Mouse (Mus musculus): ENCODE results near the gene Kctd6.
"Not testable (repeated sequence)": the region's sequence is repeated elsewhere in the genome, so short reads cannot be mapped to it uniquely, and the experiment has no call there.

Kctd6 gene

DNA sequence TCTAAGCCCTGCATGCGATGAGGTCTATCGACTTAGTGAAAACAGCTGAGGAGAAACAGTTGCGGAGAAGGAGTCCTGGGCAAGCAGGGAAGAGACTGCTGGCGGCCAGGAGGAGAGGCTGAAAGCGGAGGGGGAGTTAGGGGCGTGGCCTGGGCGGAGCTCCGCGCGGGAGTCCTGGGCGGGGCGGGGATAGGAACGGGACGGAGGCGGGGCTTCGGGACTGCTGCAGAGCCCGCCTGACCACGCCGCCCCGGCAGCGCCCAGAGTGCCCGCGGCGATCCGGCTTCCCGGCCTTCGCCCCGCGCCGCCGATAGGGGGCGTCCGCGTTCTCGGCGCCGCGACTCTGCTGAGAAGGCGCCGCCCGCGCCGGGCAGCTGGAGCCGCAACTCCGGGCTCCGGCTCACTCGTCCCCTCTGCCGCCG is at the start of gene Kctd6:
Kctd6 (plus strand) TSS at position 338 of the 422 bp plus-strand sequence.
- DNase-seq (ENCODE audit: low spot score), result peak; percentile 95

DNA sequence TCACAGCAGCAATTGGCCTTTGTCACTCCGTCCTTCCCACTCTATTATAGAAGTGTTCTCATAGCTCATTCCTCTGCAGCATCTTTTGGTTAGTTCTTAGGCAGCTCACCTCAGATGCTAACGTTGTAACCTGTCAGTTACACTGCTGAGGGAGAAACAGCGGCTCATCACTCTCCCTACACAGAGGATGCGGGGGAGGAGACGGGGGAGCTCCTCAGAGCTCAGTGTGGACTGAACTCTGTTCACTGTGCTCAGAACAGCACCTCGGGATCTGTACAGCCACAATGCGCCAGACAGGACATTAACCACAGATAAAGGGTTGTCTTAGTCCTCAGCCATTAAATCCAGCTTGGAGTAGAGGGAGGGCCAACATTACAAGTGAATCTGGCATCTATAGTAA is 49.5 kb upstream of the Kctd6 start:
- no peak for DNase-seq (ENCODE audit: low spot score)

DNA sequence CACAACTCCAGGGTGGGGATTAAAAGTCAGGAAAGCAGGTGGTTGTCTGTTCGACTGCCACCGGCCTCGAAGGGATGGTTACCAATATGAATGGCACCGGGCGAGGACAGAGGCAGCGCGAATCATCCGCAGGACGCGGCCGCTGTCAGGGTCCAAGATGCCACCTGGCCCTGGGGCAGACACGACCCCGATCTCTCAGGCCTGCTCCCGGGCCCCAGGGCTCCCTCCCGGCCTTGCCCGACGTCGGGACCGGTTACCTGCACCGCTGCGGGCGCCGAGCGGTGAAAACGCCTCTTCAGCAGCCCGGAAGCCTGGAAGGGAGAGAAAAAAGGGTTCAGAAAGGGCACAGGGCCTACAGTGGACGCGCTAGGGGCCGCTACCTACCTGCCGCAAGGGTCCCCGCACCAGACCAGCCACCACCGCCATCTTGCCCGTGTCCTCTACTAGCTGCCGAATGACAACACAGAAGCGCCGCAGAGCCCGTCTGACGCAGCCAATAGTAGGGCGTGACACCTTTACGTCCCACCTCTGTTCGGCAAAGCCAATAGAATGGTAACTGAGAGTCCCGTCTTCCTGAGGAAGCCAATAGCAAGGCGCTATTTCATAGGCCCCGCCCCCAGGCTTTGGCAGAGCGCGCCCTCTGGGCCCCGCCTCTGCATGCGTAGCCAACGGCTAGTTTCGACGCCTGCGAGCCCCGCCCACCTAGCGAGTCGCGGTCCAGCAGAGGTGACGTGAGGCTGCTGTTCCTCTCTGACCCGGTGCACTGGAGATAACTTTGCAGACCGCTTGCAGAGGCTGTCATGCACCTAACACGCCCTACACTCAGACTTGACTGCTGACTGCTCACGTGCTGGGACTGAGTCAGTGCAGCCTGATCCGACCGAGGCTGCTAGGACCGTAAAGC is 41.2 kb upstream of the Kctd6 start, which contains the start of gene Pdhb:
Pdhb (minus strand) TSS at position 519 of the 904 bp plus-strand sequence.
- DNase-seq (ENCODE audit: low spot score), result peak; percentile 93

DNA sequence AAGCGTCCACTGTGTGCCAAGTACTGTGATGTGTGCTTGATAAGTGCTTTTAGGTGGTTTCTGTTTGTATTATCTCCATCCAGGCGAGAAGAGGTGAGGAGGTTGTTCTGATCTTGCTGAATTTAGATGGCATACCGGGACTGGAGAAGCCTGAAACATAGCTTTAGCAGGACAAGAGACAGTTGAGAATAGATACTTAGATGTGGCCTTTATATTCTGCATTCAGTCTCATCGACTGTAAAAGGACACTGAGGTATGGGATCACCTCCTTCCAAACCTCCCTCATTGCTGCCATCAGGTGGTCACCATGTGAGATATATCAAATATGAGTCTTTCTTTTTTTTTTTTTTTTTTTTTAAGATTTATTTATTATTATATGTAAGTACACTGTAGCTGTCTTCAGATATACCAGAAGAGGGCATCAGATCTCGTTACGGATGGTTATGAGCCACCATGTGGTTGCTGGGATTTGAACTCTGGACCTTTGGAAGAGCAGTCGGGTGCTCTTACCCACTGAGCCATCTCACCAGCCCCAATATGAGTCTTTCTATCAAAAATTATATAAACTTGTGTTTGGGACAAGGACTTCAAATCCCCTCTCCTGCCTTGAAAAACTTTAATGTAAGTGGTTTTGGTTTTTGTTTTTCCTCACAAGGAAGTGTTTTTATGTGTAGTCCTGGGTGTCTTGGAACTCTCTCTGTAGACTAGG is 40.2 kb upstream of the Kctd6 start:
- DNase-seq (ENCODE audit: low spot score), result not testable (repeated sequence)

GRCm38 (mm10) chr14:8174634-8175033 is 39.3 kb upstream of the Kctd6 start:
- no peak for DNase-seq (ENCODE audit: low spot score)

- DNase-seq (ENCODE audit: low spot score), result no peak
Measured at GRCm38 (mm10) chr14:8176251-8176650, 37.7 kb upstream of the Kctd6 start.

GRCm38 (mm10) chr14:8180371-8181035 is 33.4 kb upstream of the Kctd6 start:
- DNase-seq (ENCODE audit: low spot score), result no peak

DNA sequence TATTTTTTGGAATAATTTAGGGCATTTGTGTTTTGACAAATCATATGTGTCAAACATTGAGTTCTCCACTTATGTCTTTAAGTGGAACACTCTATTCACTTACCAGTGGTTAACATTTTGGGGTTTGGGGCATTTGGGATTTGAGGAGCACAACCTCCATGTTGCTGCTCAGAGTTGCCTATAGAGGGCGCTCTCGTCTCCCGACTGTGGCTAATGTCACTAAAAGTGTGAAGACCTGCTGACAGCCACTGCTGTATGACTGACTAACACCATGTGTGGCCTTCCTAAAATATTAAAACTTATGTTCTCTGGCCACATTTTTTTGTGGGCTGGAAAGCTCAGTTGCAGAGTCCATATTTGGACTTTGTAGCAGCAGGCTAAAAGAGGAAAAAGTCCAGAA is 30.6 kb upstream of the Kctd6 start:
- no peak for DNase-seq (ENCODE audit: low spot score)

DNA sequence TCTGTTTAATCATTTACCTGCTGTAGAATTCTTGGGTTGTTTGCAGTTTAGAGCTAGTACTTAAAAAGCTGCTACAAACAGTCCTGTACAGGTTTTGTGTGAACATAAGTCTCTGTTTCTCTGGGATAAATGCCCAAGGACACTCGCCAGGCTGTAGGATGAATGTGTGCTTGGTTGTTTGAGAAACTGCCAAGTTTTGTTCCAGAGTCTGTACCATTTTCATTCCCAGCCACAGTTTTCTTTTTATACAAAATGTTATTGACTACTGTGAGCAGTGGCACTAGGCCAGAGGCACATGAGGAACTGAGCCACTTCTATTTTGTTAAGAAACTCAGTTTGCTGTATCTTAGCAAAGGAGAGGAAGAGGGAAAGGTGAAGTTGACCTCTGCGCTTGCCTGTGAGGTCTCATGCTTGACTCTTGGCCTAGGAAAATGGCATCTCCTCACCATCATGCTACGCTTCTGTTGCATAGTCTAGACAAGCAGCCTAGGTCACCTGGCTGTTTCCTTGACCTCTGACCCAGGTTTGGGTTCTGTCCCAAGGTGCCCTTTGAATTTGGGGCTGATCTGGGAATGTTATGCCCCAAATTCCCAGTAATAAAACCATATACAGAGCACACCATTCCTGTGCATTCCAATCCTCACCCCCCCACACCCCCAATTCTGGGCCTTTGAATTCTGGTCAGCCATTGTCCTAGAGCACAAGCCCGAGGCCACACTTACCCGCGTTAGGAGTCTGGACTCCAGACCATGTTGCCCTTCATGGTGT is 27.5 kb upstream of the Kctd6 start:
- DNase-seq (ENCODE audit: low spot score), result no peak

GRCm38 (mm10) chr14:8190556-8190955 is 23.4 kb upstream of the Kctd6 start:
- no peak for DNase-seq (ENCODE audit: low spot score)

GRCm38 (mm10) chr14:8191331-8191965 is 22.5 kb upstream of the Kctd6 start:
- no peak for DNase-seq (ENCODE audit: low spot score)

GRCm38 (mm10) chr14:8192727-8193126 is 21.2 kb upstream of the Kctd6 start:
- DNase-seq (ENCODE audit: low spot score), result no peak

DNA sequence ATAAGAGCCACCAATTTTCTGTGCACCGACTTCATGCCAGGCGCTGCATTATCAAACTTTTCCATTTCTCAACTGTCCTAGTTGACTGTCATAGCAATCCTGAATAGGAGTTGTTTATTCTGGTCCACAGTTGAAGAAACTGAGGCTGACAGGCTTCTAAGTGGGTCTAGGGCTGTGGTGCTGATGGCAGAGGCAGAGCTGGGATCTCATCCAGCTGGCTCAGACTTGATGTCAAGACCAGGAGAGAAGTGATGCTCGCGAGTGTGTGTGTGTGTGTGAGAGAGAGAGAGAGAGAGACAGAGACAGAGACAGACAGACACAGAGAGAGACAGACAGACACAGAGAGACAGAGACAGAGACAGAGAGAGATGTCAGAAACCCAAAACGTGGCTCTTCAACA is 13.2 kb upstream of the Kctd6 start:
- DNase-seq (ENCODE audit: low spot score), result no peak

GRCm38 (mm10) chr14:8201715-8202114 is 12.2 kb upstream of the Kctd6 start:
- DNase-seq (ENCODE audit: low spot score), result no peak

DNA sequence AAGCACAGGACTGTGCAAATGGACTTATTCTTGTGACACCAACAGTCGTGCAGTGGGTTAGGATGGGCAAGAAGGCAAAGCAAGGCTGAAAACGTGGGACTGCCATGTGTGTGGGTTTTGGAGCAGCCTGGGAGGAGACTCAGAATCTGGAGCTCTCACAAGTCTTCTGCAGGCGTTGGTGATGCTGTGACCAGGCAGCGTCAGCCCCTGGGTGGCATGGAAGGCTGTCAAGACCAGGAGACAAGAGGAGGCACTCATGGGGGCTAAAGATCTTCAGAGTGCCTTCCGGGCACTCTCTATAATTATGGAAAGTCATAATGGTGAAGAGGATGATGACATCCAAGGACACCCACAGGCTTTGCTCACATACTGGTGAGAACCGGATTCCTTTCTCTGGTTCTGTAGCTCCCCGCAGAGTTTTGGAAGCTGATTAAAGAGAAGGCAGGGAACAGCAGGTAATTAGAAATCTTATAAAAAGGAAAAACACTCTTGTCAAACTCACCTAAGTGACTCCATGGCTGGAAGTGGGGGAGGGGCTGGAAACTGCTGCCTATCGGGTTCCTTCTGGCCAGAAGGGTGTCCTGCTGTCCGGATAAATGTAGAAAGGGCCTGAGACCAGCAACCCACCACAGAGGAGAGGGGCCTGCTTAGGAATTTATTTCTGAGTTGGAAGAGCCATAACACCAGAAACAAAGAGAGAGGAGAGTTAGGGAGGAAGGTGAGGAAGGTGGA is 7.6 kb upstream of the Kctd6 start:
- no peak for DNase-seq (ENCODE audit: low spot score)

- DNase-seq (ENCODE audit: low spot score), result no peak
Measured at GRCm38 (mm10) chr14:8207105-8207504, 6.8 kb upstream of the Kctd6 start.

- DNase-seq (ENCODE audit: low spot score), result no peak
Measured at GRCm38 (mm10) chr14:8207543-8207942, 6.4 kb upstream of the Kctd6 start.

DNA sequence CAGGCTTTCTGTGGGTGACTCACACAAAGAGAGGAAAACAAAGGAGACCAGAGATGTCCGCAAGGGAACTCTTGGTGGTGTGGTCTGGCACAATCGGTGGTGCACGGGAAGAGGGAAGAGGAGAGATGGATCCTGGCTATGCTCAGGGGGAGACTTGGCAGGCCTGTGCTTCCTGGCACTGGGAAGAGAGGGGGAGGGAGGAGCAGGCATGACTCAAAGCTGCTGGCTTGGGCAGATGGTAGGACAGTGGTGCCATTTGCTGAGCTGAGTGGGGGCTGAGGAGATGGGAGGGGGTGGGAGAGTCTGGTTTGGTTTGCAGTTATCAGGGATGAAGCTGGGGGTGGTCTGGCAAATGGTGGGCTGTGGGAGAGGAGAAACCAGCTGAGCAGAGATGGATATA is 5.1 kb upstream of the Kctd6 start:
- no peak for DNase-seq (ENCODE audit: low spot score)

DNA sequence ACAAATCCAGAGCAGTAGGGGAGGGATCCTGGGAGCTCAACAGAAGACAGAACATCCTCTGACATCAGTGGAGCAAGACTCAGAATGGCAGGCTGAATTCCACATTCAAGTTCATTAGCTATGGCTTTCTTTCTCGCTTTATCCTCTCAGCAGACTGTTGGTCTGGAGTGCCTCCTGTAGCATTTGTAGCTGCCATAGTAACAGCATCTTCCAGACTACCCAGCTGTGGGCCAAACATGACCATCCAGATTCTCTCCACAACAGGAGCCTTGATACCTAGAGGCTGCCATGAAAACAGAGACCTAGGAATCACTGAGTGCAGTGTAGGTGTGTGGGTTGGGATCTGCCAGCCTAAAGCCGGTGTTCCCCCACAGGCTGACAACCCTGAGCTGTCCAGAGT is 4.0 kb upstream of the Kctd6 start:
- no peak for DNase-seq (ENCODE audit: low spot score)

DNA sequence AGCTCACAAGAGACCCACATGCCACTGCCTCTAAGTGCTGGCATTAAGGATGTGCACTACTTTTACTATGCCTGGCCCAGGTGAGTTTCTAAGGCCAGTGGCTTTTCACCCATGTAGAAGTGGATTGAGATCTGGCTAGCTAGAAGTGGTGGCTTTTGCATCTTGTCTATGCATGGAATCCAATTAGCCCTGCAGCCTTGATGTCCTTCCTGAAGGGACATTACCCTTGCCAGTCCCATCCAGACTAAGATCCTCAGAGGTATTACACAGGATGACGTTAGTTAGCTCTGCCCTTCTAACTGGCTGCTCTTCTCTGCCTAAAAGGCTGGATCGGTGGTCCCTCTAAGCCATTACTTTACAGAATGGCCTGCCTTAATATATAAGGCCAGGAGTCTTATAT is 944 bp upstream of the Kctd6 start:
- no peak for DNase-seq (ENCODE audit: low spot score)

Data from urinary bladder, postnatal 10 days (tissue).